Mouse (Mus musculus) urinary bladder, postnatal 14 days (tissue): ENCODE results near the gene Rhbdd2.
"Not testable (repeated sequence)": the region's sequence is repeated elsewhere in the genome, so short reads cannot be mapped to it uniquely, and the experiment has no call there.

Experiments
- DNase-seq: peaks from one replicate; pipeline ENCODE4 v3.0.0; 2021; ENCODE audit warnings: low spot score

The Rhbdd2 gene

DNA sequence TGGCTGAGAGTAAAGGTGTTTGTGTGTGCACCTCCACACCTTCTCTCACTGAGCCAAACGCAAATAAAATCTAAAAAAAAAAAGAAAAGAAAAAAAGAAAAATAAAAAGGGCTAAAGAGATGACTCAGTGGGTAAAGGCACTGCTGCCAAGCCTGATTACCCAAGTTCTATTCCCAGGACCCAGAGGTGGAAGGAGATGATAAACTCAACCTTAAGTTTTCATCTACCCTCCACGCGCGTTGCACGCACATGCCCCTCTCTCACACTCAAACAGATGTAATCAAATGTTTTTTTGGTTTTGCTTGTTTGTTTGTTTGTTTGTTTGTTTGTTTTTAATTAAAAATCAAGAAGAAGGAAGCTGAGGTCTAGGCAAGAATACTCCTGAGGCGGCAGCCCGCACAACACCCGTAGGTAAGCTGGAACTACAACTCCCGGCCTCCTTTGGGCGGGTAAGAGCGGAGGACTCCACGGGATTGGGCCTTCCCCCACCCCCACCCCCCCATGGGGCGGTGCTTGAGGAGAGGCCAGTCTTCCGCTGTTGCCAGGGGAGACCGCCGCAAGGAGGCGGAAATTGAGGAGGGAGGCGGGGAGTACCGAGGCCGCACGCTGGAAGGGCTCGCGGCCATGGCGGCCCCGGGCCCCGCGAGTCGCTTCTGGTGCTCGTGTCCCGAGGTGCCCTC, at the start of gene Rhbdd2:
Rhbdd2 (plus strand) TSS at position 502 of the 680 bp plus-strand sequence.
- peak; percentile 99 for DNase-seq

DNA sequence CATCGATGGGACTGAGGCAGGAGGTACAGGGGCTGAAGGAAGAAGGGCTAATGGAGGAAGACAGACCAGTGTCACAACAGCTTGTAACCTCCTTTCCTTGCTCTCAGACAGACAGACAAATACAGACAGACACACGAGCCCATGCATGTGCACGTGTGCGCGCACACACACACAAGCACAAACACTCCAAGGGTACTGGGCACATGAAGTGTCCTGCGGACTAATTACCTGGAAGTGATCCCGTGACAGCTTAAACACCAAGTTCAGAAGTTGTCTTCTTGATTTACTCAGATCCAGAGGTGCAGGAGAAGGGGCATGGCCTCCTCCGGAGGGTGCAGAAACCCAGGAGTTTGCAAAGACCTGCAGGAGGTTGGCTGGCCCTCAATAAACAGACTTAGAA, 46.7 kb upstream of the Rhbdd2 start:
- DNase-seq = no peak

DNA sequence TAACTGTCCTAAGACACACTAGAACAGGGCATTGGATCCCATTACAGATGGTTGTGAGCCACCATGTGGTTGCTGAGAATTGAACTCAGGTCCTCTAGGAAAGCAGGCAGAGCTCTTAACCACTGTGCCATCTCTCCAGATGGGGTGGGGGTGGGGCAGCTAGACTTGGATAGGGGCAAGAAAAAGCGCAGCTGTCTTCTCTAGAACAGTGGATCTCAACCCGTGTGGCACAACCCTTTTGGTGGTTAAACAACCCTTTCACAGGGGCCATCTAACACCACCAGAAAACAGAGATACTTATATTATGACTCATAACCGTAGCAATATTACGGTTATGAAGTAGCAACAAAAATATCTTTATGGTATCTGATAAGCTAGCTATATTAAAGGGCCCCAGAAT, 44.7 kb upstream of the Rhbdd2 start:
- no peak for DNase-seq

DNA sequence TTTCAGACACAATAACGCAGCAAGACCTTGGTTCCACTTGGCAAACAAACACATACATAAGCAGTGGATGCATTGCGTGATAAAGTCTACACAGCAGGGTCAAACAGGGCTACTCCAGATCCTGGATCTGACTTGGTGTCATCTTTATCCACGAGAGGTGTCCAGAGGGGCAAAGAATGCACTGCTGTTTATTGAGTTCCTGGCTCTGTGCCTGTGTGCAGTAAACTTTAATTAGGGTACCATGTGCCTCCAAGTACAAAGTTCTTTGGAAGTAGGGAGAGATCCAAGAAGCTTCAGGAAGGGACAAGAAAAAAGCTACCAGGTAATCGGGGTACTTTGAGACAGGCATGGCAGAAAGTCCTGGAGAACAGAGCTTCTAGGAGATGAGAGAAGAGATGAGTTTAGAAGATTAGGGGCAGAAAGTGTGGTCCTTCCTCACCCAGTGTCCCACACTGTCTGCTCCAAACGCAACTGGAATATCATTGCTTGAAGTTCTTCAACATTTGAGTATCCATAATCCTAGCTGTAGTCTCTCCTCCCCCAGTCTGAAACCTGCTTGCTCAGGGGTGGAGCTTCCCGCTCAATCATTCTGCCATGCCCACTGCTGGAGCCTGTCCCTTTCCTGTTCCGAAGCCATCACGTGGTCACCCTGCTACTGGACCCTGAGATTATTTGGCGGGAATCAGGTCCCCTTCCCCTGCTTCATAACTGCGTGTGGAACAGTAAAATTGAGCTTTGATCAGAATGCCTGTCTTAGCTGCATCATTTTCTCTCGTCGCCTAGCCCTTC, 42.2 kb upstream of the Rhbdd2 start:
- no peak for DNase-seq

DNA sequence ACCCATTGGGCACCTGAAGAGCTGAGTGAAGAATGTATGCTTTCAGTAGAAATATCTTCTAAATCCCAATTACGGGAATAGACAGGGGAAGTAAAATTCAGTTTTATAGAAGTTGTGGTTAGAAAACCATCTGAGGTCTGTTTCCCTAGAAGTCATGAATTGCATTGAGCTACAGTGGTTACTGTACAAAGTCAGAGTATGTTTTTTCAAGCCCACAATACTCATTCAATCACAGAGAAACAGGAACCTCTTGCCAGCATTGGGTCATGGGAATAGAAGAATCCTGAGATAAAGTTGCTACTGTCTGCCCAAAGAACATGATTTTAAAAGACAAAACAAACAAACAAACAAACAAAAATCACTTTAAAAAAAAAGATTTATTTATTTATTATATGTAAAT, 27.8 kb upstream of the Rhbdd2 start:
- DNase-seq = not testable (repeated sequence)

DNA sequence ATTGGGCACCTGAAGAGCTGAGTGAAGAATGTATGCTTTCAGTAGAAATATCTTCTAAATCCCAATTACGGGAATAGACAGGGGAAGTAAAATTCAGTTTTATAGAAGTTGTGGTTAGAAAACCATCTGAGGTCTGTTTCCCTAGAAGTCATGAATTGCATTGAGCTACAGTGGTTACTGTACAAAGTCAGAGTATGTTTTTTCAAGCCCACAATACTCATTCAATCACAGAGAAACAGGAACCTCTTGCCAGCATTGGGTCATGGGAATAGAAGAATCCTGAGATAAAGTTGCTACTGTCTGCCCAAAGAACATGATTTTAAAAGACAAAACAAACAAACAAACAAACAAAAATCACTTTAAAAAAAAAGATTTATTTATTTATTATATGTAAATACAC, 25.7 kb upstream of the Rhbdd2 start:
- DNase-seq = not testable (repeated sequence)

DNA sequence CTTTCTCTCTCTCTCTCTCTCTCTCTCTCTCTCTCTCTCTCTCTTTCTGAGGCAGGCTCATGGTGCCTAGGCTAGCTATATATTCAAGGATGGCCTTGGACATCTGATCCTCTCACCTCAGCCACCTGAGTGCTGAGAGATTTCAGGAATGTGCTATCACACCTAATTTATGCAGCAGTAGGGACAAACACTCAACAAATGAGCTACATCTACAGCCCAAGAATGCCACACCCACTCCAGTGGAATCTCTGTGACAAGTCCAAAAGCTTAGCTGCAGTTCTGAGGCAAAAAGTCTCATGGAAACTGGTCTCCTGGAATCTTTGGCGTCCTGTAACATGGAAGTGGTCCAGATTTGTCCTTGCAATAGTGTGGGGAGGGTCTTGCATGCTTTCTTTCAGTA, 24.8 kb upstream of the Rhbdd2 start:
- DNase-seq = no peak

DNA sequence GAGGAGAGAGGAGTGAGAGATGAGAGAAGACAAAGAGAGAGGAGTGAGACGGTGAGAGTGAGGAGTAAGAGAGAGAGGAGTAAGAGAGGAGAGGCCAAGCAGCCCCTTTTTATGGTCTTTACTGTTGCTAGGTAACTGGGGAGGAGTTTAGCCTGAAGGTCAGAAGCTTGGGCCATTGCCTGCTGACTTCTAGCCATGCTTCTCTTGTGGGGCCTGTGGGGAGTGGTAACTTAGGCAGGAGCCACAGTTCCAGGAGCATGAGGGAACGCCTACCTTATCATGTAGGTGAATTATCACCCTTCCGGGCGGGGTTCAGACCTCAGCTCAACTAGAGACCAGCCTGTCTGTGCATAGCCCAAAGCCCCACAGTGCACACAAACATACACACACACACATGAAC, 22.6 kb upstream of the Rhbdd2 start:
- no peak for DNase-seq

DNA sequence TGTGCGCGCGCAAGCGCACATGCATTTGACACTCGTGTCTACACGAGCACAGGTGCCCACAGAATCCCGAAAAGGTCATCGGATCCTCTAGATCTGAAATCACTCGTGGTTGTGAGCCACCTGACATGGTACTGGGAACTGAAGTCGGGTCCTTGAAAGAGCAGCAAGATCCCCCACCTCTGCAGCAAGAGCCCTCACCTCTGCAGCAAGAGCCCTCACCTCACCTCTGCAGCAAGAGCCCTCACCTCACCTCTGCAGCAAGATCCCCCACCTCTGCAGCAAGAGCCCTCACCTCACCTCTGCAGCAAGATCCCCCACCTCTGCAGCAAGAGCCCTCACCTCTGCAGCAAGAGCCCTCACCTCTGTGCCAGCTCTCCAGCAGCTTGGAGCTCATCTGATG, 12.7 kb upstream of the Rhbdd2 start:
- not testable (repeated sequence) for DNase-seq

DNA sequence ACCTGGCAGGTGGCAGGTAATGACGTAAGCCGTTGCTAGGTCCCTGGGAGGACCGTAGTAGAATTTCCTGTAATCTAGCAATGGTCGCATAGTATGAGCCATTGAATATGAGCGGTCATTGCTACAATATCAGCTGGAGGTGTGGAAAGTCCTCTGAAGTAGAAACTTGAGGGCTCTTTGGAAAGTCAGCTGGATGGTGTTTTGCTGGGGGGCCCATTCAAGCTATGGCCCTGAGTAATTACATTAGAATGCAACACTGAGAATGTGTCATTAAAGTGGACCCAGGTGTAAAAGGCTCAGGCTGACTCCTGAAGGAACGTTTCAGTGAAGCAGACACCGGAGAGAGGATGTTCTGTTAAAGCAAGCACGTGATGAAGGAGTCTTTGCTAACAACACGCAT, 11.9 kb upstream of the Rhbdd2 start:
- DNase-seq = no peak

DNA sequence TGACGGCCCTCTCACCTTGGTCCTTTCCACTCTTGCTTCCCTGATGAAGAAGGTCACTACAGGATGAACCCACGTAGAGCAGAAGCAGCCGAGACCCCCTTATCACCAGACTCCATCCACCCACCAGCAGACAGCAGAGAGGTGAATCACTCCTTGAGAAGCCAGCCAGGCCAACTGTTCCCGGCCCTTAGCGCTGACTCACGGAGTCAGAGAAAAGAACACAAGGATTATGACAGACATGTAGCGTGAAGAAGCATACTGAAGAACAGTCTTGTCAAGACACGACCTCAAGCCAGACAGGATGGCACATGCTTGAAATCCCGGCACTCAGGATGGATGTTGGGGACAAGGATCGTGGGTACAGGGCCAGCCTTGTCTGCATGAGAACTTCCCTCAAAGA, 10.7 kb upstream of the Rhbdd2 start:
- peak; percentile 56 for DNase-seq

DNA sequence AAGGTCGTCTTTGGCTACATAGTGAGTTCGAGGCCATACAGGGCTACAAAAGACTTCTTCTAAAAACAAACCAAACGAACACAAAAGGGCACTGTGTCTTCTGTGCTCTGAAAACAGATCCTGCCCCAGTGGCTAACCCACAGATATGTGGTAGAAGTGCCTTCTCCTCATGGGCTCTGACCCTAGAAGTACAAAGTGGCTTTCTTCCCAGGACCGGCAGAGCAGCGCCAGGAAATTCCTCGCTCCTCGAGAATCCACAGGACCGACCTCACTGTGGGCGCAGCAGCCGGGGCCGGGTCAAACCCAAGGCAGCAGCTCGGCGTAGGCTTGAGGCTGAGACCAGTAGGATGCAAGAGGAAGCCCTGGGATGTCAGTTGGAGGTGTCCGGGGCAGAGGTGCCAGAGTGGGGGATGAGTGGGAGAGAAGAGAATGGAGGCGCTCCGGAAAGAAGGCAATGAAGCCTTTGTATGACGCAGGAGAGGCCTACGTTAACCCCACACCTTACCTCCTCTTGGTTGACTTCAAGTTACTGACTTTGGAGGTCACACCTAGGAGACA, 9.3 kb upstream of the Rhbdd2 start:
- DNase-seq = no peak

DNA sequence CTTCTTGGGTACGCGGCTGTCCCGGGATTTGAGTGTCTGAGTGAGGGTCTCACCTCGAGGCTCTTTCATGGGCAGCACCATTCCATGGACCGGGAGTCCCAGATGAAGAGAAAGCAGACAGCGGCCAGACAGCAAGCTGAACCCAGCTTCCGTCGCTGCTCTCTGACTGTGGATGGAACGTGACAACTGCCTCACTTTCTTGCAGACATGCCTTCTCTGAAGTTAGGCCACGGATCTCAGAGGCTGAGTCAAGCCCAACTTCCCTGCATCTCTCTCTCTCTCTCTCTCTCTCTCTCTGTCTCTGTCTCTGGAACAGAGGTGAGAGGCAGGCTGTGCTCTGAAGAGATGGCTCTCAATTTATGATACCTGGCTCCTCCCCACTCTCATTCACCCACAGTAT, 3.5 kb upstream of the Rhbdd2 start:
- no peak for DNase-seq

DNA sequence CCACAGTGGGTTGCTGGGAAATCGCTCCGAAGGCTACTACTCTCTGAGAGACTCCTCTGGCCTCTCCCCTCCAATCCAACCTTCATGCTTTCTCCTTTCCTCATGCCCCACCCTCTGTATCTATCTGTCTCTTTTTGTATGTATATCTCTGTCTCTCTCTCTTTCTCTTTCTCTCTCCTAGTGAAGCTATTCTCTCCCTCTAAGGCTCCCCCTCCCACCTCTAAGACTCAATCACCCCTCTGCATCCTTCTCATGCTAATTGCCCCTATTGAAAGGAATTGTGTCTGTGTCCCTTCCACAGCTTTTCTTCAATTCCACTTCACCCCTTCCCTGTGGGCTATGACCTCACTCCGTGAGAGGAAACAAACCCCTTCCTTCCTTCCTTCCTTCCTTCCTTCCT, 3.0 kb upstream of the Rhbdd2 start:
- no peak for DNase-seq

DNA sequence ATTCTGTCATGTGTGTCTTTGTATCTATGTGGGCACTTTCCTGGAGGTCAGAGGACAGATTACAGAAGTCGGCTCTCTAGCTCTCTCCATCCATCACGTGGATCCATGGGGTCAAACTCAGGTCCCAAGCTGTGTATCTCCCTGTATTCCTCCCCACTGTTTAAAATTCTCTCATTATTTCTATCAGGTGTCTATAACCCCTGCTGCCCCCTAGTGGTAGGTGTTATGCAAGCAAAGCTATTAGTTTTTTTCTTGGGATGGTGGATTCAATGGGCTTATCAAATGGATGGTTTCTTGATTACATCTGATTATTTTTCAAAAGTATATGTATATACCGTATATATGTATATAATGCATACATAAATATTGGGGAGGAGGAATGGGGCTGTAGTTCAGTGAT, 1.8 kb upstream of the Rhbdd2 start:
- peak; percentile 72 for DNase-seq

DNA sequence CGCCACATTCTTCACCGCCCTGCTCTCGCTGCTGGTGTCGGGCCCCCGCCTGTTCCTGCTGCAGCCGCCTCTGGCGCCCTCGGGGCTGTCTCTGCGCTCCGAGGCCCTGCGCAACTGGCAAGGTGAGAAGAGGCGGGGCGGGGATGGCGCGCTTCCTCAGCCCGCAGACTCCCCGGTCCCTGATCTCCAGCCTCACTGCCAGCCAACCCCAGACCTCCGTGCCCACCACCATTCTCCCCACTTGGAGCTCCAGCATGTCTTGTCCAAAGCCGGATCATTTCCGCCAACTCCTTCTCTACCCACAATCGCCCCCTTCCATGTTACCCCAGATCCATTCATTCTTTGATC, 353 bp downstream of the Rhbdd2 start:
- DNase-seq = no peak

DNA sequence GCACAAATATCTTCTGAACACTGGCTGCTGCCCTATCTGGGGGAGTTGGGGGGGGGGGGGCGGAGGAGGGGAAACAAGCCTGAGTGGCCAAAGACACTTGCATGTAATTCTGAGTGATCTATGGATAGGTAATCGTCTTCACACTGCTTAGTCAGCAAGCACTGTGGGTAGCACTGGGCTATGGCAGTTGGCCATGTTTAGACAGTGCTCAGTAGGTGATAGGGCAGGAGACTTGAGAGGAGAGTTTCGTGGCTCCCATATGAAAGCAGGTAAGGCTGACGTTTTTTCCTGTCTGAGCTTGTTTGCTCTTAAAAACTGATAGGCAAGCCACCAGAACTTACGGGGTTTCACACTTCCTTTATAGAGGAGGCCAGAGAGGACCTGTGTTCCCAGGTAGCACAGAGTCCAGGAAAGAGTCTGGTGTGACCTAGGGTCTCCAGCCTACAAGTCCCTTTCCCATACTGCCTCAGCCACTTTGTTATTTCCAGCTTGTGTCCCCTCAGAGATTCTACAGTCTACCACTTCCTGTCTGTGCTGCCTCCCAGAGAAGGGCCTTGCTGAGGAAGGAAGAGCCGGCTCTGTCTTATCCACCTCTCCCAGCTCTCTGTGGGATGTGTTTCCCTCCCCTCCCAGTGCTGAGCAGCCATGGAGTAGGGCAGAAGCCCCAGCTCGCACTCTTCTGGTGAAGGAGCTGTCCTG, 7.5 kb downstream of the Rhbdd2 start:
- DNase-seq = peak; percentile 70

DNA sequence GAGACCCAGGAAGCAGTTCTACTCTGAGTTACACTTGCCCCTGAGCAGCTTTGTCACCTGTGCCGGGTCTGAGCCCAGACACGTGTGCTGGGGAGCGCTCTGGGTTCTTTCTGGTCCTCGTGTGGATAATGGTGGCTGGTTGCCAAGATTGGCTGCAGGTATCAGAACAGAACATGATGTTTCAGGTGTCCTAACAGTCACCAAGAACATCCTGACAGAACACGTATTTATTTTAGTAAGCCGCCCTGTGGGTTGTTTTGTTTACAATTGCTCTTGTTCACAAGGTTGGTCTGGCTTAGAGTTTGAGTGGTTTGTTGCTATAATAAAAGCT, 8.0 kb downstream of the Rhbdd2 start:
- no peak for DNase-seq

DNA sequence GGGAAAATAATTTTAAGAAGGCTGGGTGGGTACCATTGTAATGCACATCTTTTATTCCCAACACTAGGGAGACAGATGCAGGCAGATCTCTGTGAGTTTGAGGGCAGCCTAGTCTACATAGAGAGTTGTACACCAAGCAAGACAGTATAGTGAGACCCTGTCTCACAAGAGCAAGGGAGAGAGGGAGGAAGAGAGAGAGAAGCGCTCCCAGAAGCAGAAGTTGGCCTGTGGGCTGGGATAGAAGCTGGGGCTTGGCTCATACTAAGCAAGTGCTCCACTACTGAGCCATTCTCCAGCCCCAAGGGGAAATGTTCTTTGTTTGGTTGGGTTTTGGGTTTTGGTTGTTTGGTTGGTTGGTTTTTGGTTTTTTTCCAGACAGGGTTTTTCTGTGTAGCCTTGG, 8.6 kb downstream of the Rhbdd2 start:
- no peak for DNase-seq

DNA sequence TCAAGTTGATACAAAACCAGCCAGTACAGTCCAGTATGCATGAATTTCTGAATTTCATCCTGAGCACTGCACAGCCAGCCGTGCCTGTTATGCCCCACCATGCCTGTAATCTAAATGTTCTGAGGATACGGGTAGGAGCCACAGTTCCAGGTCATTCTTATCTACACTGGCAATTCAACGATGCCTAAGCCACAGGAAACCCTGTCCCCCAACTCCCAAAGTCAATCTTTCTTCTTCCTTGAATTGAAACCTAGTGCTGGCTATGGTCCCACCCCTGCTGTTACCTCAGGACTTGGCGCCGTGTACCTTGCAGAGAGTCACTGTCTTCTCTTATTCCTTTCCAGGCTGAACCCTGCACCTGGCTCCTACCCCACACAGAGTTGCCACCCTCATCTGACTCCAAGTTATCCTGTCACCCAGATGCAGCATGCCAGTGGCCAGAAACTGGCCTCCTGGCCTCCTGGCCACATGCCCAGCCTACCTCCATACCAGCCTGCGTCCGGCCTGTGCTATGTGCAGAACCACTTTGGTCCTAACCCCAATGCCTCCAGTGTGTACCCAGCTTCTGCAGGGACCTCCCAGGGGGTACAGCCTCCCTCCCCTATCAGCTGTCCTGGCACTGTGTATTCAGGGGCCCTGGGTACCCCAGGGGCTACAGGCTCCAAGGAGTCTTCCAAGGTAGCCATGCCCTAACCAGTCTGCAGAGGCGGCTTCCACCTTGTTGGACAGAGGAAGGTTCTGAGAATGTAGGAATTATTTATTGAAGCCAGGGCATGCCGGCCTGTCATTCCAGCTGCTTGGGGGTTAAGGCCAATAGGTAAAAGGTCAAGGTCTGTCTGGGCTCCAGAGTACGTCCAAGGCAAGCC, 10.5 kb downstream of the Rhbdd2 start:
- DNase-seq = no peak

DNA sequence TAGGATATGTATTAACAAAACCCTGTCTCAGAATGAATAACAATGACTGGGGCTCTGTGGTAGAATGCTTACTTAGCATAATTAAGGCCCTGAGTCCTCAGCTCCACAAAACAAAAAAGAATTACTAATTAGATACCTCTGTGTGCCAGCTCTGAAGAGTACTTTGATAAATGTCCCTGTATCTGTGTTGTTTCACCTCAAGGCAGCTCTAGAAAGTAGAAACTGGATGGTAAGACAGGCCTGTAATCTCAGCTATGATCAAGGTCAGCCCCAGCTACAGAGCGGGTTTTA, 11.1 kb downstream of the Rhbdd2 start:
- DNase-seq = no peak

DNA sequence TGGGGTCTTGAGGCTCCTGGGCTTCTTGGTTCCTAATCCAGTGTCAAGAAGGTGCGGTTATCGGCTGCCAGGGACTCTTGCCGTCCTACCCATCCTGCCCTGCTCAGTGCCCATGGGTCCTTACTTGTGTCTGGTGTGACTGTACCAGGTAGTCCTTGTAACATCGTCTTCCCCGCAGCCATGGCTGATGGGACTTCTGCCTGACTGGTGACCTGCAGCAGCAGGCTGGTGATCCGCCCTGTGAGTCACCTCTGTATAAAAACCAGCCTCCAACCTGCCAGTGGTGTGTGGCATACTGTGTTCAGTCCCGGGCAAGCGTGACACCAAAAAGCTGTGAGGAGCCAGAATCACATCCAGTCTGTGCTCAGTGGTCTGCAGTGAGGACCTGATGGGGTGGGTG, 11.5 kb downstream of the Rhbdd2 start:
- peak; percentile 41 for DNase-seq
